Mouse (Mus musculus) lung, adult 2 months (tissue): ENCODE results near the gene Nmnat2.

Experiments
- CTCF ChIP-seq: fragments of 200-500 bp; IDR thresholded peaks from 2 replicates; pipeline ENCODE4 v1.5.1; 2011; ENCODE audit warnings: mild to moderate bottlenecking, low read length, control low read depth; ENCODE audit not compliant: insufficient read depth
- POLR2A ChIP-seq: fragments of 200-500 bp; IDR thresholded peaks from 2 replicates; pipeline ENCODE4 v1.6.1; 2011; ENCODE audit warnings: low read depth, mild to moderate bottlenecking, control low read depth, low read length, borderline replicate concordance; ENCODE audit errors: extremely low read depth

DNA sequence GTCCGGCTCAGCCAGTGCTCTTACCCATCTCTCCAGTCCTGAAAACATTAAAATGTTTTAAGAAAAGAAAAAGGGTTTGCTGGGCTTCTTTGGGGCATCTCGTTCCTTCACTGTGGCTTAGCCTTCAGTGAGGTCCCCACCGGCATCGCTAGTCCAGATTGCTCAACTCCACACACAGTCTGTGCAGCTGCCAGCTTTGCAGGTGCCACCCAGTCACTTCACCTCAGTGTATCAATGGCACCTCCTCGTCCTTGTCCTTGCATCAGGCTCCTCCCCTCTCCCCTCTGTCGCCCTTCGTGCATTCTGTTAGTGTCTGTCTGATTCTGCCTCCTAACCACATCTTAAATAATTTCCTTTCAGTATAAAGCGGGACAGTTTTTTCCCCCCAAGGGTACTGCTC lies 45.2 kb downstream of the Nmnat2 start:
- TF ChIP-seq POLR2A (no peak), CTCF (no peak)
